Mouse (Mus musculus) CD4-positive helper T cell, adult 2 months (primary cell): Measurements from ENCODE around the gene Tbx22.

Experiments
- DNase-seq: peaks from one replicate; pipeline ENCODE4 v3.0.0-alpha.2; 2012; ENCODE audit warnings: low read depth, missing footprints, low spot score

Tbx22 gene

DNA sequence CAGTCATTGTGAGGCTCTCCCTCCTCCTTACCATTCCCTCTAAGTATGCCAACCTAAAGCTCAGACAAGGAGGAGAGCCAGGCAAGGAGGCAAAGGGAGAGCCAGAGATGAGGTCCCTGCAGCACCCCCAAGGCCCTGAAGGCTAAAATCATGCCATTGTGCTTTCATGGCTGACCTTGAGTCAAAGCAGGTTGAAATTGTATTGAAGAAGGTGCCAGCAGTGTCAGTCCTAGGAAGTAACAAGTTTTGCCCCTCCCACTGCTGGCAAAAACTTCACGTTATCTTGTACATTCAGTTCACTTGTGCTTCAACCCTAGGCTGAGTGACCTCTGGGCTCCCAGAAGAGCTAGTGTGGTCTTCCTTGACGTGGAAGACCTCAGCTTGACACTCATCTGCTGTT, at the start of gene Tbx22:
Tbx22 (plus strand) TSS at position 301 of the 400 bp plus-strand sequence.
- no peak for DNase-seq

GRCm38 (mm10) chrX:107668677-107669076, 913 bp downstream of the Tbx22 start:
- DNase-seq = no peak

DNA sequence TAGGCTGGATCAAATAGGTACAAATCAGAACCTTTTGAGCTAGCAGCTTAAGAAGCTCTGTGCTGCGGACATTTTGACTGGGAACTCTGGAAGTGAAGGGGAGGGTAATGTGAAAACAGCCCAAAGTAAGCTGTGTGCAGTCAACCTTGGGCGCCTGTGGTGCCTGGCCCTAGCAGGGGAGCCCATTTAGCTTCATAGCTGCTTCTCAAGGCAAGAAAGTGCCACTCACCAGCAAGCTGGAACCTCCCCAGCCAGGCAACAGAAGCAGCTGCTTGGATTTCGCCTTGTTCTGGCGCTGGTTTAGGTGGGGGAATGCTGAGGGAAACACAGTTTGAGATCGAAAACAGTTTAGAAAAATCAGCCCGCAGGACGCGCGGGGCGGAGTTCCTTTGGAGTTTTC, 11.4 kb downstream of the Tbx22 start:
- no peak for DNase-seq

DNA sequence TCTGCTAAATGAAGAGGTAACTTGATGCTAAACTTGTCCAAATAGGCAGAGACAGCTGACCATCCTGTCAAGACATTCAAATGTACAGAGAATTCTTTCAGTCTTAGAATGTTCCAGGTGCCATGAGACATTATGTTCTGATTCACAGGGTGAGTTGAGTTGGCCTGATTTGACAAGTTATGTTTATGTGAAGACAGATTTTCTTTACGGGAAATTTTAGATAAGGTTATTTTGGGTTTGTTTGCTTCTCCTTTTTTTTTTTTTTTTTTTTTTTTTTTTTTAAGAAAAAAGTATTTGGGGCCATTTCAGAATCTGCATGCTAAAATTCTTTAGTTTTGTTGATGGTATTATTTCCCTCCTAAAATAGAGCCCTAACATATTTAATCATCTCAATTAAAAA, 40.8 kb downstream of the Tbx22 start:
- DNase-seq = no peak

GRCm38 (mm10) chrX:107723541-107723940, 55.8 kb downstream of the Tbx22 start:
- DNase-seq = no peak
